Mouse (Mus musculus) kidney, adult 18-20 months (tissue): ENCODE results near the gene Taldo1.
"Not testable (repeated sequence)": the region's sequence is repeated elsewhere in the genome, so short reads cannot be mapped to it uniquely, and the experiment has no call there.

Source experiments
- DNase-seq: peaks from one replicate; pipeline ENCODE4 v3.0.0; 2021

The Taldo1 gene

DNA sequence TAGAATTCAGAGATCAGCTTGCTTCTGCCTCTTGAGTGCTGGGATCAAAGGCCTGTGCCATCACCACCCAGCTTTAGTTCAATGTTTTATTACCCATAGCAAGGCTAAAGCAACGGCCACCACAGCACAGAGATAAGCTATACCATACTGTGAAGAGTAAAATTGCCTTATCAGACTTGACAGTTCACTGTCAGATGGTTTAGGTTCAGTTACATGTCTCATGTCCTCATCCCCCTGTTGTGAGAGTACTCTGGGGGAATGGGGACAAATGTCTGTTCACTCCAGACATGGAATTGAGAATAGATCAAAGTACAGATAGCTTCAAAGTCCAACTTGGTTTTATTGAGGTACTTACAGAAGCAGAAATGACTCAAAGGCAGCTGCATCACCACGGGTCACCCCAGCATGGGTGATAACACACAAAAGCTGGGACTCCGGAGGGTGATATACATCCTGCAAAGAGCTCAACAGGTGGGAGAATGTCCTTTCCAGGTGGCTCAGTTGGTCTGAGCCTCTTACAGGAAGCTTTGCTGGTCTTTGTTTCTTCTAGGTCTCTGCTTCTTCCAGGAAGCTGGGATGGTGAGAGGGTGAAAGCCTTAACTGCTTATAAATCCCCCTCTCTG, 3.4 kb upstream of the Taldo1 start:
- DNase-seq = no peak

DNA sequence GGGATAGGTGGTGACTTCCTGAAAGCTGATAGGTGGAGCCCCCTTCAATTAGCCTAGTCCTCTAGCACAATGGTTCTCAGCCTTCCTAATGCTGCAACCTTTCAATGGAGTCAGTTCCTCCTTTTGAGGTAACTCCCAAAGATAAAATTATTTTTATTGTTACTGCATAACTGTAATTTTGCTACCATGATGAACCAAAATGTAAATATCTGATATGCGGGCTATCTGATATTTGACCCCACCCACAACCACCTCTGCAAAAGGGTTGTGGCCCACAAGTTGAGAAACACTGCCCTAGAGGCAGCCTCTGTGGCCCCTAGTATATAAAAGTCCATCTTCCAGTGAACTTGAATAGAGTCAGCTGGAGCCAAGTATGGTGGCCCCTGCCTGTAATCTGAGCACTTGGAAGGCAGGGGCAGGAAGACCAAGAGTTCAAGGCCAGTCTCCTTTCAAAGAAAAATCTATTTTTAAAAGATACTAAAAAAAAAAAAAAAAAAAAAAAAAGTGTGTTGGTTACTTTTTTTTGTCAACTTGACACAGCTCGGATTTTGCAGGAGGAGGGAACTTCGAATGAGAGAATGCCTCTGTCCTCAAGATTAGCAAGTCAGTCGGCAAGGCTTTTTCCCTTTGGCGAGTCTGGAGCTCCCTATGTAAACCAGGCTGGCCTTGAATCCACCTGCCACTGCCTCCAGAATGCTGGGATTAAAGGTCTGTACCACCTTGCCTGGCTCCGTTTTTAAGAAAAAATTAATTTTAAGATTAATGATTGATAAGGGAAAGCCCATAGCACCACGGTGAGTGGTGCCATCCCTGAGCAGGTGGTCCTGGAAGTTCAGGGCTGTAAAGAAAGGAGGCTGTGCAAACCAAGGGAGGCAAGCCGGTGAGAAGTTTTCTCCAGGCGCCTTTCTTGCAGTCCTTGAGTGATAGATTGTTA, 1.4 kb upstream of the Taldo1 start:
- DNase-seq = peak; percentile 16

DNA sequence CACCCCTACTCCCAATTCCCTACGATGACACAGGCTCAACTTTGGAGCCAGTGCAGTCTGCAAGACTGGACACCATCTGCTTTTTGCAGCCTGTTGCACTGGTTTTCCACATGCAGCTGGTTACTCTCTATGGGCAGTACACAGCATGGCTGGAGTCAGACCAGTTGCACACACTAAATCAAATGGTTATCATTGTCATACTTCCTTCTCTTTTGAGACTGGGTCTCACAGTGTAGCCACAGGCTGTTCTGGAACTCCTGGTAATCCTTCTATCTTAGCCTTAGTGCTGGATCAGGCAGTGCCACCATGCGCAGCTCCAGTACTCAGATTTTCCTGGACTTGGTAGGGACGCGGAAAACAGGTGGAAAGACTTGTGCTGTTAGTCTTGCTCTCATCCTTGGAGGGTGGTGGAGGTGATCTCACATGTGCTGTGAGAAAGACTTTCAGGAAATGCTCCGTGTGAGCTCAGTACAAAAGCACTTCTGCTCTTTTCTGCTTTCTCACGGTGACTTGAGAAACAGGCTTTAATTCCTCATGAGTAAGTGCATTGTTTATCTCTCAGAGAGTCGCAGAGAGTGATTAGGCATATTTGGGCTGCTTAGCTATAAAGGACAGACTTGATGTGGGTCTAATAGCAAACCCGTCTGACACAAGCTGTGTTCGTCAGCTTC, 688 bp downstream of the Taldo1 start:
- no peak for DNase-seq

DNA sequence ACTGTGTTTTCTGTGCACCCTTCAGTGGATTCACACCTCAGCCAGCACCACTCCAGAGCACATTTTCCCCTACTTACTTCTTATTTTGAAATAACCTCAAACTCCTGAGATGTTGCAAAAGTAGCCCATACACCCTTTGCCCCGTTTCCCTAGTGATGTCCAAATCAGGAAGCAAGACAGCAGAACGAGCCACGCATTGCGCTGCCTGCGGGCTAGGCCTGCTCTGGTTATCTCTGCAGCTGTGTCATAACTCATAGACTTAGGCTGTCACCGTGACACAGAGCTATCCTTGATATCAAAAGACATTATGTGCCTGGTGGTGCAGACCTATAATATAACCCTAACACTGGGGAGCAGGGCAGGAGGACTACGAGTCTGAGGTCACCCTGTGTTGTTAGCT, 2.2 kb downstream of the Taldo1 start:
- DNase-seq = no peak

DNA sequence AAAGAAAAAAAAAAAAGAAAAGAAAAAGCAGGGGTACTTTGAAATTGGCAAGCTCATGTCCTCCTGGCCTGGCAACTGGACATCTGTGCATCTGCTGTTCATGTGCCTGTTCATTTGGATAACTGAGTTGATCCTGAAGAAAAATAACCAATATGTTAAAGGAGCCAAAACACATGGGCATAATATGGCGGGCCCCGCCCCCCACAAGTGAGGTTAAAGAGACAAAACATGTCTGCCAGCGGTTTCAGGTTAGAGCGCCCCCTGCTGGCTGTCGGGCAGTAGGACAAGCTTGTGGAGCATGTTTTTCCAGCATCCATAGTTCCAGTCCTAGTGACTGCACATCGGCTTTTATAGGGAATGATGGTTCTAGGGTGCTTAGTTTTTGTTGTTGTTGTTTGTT, 2.8 kb downstream of the Taldo1 start:
- peak; percentile 68 for DNase-seq

DNA sequence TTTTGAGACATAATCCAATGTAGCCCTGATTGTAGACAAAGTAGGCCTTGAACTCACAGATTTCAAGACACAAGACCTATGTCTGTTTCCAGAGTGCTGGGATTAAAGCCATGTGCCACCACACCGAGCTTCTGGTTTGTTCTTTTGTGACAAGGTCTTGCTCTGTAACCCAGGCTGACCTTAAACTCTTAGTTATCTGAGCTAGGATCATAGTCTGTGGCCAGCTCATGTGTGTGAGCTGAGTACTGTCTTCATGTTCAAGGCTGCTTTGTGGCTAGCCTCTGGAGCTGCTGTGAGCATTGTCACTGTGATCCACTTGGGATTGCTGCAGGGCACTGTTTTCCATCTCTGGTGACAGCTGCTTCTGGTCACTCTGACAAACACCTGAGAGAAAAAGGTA, 3.3 kb downstream of the Taldo1 start:
- DNase-seq = no peak

DNA sequence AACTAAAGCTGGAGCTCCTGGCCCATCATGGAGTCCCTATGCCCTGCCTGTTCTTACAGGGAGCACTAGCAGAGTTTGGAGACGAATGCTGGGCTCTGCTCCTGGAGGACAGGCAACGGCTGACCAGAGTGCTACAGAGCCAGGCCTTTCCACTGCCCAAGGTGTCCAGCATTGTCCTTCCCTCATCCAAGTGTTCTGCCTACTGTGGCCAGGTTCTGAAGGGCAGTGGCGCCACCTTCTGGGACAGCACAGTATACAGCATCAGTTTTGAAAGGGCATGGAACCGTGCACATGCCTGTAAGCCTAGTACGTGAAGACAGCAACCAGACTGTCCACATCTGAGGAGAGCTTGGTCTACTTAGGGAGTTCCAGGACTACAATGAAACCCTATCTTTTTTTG, 11.3 kb downstream of the Taldo1 start:
- peak; percentile 61 for DNase-seq

DNA sequence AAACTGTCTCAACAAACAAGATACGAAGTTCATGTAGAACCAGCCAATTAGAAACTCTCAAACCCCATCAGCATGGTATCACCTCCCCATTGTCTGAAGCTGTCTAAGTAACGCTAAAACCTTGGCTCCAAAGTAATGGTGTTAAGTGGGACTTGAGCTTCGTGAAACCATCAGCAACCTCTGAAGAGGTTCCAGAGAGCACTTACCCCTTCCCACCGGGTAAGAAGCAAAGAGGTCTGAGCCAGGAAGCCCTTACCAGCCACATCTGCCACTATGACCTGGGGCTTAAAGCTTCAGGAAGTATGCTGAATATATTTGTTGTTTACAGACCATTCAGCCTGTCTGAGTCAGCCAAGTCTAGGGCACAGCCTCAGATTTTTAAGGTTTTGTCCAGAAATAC, 13.5 kb downstream of the Taldo1 start:
- DNase-seq = no peak

DNA sequence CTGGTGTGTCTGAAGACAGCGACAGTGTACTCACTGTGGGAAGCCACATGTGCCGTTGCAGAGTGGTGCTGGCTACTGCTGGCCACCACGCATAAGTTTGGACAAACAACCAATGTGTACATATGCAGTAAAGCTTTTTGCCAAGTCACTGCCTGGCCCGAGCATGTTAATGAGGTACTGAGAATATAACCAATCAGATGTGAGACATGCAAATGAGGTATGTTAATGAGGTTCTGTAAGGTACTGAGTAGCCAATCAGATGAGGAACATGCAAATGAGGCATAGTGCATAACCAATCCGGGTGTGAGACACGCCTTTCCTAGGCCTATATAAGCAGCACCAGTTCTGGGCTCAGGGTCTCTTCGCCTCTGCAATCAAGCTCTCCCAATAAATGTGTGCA, 15.7 kb downstream of the Taldo1 start:
- not testable (repeated sequence) for DNase-seq

DNA sequence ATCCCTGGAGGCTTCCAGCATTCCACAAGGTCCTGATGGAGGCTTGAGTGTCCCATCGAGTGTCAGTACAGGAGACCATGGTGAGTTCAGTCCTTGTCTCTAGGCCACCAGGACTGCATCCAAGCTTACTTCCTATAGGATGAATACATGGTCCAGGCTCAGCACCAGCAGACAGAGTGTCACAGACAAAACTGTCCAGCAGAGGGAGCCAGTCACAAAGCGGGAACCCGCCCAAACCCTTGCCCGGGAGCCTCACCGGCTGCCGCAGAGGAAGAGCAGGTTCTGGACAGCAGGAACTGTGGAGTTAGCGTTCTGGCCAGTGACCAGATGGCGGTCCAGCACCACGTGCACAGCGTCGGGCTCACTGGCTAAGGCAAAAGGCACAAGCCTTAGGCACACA, 16.8 kb downstream of the Taldo1 start:
- peak; percentile 89 for DNase-seq

DNA sequence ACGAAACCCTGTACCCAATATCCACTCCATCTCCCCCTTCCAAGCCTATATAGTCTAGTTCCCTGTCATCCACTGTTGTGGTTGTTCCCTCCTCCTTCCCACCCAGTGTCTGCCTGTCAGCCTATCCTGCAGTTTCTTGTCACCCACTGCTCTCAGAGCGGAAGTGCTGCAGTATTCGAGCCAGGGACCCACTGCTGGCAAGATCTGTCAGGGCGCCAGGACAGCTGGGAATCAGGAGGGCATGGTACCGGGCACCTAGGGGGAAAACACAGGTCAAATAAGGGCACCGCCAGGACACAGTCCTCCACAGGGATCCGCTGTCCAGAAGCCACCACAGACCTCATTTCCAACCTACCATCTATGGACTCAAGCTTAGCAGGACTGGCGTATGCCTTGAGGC, 18.6 kb downstream of the Taldo1 start:
- no peak for DNase-seq

DNA sequence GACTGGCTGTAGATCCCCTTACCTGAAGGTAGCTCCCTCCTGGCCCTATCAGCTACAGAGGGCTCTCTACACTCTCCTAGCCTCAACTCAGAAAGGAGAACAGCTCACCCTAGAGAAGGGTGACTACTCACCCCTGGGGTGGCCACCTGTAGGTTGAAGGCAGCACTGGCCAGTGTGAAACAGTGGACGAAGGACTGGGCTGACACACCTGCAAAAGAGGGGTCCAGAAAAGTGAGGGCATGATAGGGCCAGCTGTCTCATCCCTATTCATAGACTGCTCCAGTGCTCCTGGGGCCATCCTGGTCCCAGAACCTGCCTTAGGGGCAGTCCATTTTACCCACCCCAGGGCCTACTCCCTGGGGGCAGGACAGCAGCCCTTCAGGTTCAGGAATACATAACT, 19.7 kb downstream of the Taldo1 start:
- DNase-seq = no peak

DNA sequence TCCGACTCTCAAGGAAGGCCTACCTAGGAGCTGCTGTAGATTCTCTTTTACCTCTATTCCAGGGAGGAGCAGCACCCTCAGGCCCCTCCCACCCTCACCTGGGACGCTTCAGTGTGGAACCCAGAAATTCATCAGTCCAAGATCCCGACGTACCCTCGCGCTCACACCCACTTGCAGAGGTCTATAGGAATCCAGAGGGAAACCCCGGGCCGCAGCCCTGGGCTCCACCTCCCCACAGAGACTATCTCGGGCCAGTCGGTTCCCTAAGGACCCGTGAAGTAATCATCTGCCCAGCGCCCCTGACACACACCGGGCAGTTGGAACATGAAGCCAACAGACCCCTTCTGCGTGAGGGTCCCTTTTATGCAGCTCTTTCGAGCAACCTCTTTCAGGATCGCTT, 21.3 kb downstream of the Taldo1 start:
- DNase-seq = no peak

DNA sequence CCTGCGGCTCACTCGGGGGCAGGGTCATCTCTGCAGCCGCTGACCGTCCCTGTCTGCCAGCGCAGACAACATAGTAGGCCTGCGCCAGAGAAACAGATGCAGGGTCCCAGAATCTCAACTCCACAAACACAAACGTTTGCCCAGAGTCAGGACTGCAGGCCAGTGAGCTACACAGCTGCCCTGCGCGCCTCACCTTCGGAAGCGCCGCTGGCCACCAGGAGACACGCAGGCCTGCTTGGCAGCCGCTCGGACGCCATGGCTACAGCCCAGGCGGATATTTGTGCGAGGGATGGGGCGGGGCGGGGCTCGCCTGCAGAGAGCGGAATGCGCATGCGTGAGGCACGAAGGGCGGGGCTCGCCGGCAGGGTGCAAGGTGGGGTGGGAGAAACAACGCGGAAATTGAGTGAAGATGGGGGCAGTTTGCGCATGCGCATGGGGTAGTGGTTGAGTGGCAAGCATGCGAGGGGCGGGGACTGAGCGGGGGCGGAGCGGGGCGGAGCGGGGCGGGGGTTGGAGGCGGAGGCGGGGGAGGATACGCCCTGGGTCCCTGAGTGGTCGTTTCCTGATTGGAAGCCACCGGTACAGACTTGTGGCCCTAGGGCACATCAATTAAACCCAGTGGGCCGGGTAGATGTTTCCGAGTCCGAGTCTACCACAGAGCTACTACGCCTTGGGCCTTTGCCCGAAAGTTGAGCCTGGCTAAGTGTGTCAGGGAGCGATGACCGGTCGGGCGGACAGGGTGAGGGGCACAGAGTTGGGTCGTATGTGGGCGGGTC, 22.0 kb downstream of the Taldo1 start, which contains the start of gene Gatd1:
Gene Gatd1 (minus strand): TSS at position 328 of the 776 bp plus-strand sequence.
- DNase-seq = peak; percentile 98

DNA sequence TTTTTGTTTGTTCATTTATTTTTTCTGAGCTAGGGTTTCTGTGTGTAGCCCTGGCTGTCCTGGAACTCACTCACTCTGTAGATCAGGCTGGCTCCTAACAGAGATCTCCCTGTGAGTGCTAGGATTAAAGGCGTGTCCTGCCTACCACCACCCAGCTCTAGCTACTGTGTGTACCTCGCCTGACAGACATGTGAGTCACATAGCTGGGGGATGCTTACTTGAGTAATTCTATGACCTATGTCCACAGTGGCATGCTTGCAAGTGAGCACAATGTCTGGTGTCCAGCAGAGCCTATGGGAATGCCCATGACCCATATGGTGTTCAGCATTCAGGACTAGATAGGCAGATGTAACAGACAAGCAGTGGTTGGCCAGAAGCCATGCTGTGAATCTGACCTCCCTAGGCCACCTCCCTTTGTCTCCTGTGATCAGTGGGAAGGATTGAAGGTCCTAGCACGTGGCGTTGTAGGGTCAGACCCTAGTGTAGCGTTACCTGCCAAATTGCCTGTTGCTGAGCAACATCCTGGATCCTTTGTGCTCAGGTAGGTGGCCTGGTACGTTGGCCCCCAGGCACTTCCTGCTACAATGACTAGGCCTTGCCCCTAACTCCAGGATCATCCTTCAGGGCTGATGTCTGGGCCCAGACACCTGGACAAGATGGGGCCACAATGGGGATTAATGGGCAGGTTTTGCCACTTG, 24.3 kb downstream of the Taldo1 start:
- no peak for DNase-seq

DNA sequence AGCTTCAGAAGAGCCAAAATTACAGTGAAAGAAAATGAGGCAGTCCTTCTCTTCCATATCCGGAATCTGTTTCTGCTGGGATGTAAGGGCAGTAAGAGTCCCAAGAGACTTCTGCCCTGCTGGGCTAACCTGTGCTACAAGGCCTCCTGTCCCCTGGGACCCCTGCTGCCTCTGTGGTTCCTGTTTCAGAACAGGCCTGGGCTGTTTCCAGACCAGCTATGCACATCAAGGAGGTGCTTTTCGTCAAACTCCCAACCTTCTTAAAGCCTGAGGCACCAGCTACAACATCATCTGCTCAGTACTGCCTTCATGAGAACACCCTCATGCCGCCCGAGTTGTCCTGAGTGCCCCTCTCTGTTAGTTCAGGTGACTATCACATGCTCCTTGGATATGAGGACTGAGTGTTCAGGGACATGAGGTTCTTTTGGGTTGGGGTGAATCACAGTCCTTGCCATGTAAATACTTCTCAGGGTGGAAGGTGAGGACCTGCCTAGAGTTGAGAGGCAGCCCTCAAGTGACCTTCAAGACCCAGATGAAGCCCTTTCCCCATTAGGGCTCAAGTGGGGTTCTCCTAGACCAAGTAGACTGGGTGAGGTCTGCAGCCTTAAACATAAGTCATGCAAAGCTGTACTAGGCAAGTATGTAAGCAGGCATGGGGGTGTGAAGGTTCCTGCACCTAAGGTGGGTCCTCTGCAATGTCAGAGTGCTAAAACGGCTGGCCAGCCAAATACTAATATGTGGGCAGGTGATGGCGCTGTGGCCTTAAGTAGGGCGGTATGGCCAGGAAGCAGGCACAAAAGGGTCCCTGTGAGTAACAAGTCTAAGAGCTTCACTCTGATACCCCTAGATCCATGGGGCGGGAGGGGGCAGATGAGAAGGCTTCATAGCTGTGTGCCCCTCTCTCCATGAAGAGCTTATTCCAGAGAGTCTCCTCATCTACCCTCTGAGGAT, 26.0 kb downstream of the Taldo1 start:
- DNase-seq = no peak

DNA sequence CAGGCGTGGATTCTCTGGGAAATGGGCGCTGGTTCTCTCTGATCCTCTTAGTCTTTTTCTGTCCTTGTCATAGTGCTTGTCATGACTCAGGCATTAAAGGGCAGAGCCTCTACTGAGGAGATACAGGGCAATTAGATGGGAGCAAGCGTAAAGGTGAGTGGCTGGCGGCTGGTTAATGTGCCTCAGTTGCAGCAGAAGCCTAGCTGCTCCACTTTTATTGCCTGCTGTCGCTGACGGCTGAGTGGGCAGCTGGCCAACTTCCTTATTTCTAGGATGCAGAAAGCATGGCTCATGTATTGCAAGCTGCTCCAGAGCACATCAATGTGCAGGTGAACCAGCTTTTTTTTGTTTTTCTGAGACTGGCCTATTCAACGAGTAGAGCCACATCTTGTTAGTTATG, 27.0 kb downstream of the Taldo1 start:
- peak; percentile 45 for DNase-seq

DNA sequence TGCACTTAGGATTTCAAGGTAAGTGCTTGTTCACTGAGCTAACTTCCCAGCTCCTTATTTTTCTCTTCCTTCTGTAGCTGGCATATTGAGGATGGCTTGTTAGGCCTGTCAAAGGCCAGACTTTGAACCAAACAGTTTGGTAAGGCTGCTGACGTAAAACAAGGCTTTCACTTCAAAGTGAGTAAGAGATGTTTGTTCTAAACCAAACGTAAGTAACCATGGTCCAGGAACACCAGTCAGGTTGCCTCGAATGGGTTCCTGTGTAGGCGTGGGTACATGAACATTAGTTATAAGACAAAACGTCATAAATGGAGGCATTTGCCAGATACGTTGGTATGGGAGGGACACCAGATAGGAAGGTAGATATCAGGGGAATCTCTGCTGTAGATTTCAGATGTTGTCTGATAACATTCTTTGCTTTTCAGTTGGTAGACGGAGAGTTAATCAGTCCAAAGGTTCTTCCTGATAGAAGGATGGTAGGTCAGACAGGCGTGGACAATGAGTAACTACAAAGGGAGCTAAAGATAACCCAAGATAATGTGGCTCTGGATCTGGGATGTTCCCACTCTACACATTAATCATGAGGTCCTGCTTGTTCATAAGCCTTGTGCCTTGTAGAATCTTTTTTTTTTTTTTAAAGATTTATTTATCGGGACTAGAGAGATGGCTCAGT, 28.2 kb downstream of the Taldo1 start:
- DNase-seq = no peak

DNA sequence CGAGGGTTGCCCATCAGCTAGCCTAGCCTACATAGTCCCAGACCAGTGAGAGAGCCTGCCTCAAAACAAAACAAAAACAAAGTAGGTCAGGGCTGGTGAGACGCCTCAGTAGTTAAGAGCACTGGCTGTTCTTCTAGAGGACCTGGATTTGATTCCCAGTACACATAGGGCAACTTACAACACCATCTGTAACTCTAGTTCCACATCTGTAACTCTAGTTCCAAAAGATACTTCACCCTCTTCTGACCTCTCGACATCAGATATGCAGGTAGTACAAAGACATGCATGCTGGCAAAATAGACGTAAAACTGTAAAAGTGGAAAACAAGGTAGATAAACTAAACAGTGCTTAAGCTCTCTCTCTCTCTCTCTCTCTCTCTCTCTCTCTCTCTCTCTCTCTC, 31.8 kb downstream of the Taldo1 start:
- DNase-seq = no peak

DNA sequence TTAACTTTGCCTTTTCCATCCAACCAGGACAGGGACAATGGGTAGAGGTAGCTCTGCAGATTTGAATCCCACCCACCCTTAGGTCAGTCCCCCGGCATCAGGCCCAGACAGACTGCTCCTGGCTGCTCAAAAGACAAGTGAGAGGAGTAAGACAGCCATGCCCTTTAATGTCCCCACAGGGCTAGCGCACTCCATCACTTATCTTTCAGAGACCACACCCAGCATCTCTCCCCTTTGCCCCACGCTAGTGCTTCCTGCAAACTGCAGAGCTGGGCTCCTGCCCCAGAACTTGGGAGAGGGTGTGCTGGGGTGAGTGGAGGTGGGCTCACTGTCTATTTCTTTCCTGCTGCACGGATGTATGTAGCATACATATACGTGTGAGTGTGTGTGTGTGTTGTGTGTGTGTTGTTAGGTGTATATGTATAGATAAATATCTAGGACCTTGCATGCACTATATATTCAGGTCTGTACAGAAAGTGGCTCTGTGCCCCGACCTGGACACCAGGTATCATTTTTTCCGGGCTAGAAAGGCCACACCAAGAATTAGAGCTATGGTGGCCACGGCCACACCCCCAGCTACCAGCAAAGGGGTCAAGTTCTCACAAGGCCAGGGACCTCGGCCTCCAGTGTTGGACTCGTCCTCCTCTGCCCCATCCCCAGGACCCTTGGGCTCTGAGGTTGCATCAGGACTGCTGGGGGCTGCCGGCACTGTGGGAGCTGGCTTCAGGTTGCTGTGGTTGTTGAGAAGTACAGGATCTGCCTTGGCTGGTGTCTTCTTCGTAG, 35.1 kb downstream of the Taldo1 start:
- no peak for DNase-seq
